ENCODE assay signal across 14 mouse cellular contexts in genomic region chr6:5935587-5936353, GRCm38 (mm10).
DNase-seq lines count a peak whose midpoint lies in the region; ATAC-seq and TF ChIP-seq lines count a peak whose summit lies in the region.
"Had no signal": no experiment of that assay in that cellular context is flagged by ENCODE, and none has a peak within 500 bp of the region (broad histone marks: within the 10 kb centered on the region; RNA-seq: fewer than 3 reads in every experiment).

No protein-coding gene starts in this region.

- H3K27ac ChIP-seq in gastrocnemius, adult 2 months: no peak overlapping the region
- peak overlapping the region; percentile 67 for H3K27ac ChIP-seq in embryonic facial prominence, embryonic 14.5 days (replicated peaks; ENCODE audit: low read depth, low read length)
- H3K27ac ChIP-seq: hindbrain, embryonic 15.5 days had no signal

- intact Hi-C loops in gastrocnemius, adult 2 months (cut with DNase I): no loop called here

- peak overlapping the region; percentile 6; the same call in 1 of the 2 replicates for H3K4me3 ChIP-seq in gastrocnemius, adult 2 months
- H3K4me3 ChIP-seq in embryonic facial prominence, embryonic 14.5 days (ENCODE audit: low read depth, low read length): no peak overlapping the region
- no peak overlapping the region for H3K4me3 ChIP-seq in lung, adult 2 months (replicated peaks; ENCODE audit: extremely low read depth, low read depth, low read length)
- H3K4me3 ChIP-seq: hindbrain, embryonic 15.5 days had no signal

- no peaks in the 10 kb centered on the region for H3K36me3 ChIP-seq in embryonic facial prominence, embryonic 14.5 days (ENCODE audit: control insufficient read depth, insufficient read depth, low read length)
- H3K36me3 ChIP-seq: hindbrain, embryonic 15.5 days had no signal

- ATAC-seq in embryonic facial prominence, embryonic 14.5 days (ENCODE audit: low read depth): peak; percentile 74

- WGBS in embryonic facial prominence, embryonic 14.5 days: 35% methylated on average over 8 of the region's 8 CpGs
- WGBS in lung, adult 2 months: 84% methylated on average over 8 of the region's 8 CpGs

- no peak overlapping the region for H3K9ac ChIP-seq in embryonic facial prominence, embryonic 14.5 days (ENCODE audit: low read depth, low read length)
- H3K9ac ChIP-seq: hindbrain, embryonic 15.5 days had no signal

- no peaks in the 10 kb centered on the region for H3K27me3 ChIP-seq in embryonic facial prominence, embryonic 14.5 days (replicated peaks; ENCODE audit: control insufficient read depth, insufficient read depth, low read length)
- H3K27me3 ChIP-seq: hindbrain, embryonic 15.5 days had no signal

- peak overlapping the region; percentile 16 for H3K4me2 ChIP-seq in embryonic facial prominence, embryonic 14.5 days (ENCODE audit: low read depth, low read length)
- H3K4me2 ChIP-seq: heart, embryonic 11.5 days; hindbrain, embryonic 15.5 days had no signal

- H3K9me3 ChIP-seq in embryonic facial prominence, embryonic 14.5 days (ENCODE audit: control insufficient read depth, low read length): no peaks in the 10 kb centered on the region
- H3K9me3 ChIP-seq: hindbrain, embryonic 15.5 days had no signal

- no peak for DNase-seq in gastrocnemius, adult 2 months
- DNase-seq in gastrocnemius, postnatal 10 days: no peak
- DNase-seq in NIH3T3 (ENCODE audit: low read depth): peak; percentile 50
- DNase-seq in cerebellum, adult 9-10 months: peak; percentile 91
- peak; percentile 94 for DNase-seq in embryonic facial prominence, embryonic 14.5 days (ENCODE audit: low spot score)
- DNase-seq in kidney, postnatal 25 days: no peak
- no peak for DNase-seq in lung, adult 2 months
- DNase-seq in thymus, postnatal 0 days (ENCODE audit: low spot score): no peak
- DNase-seq: adrenal gland, postnatal 25 days; kidney, adult 9 months; layer of hippocampus, adult 9-11 months; lung, postnatal 14 days had no signal

- H3K4me1 ChIP-seq in embryonic facial prominence, embryonic 14.5 days (ENCODE audit: control insufficient read depth, insufficient read depth, low read length): peaks cover 15% of the 10 kb centered on the region
- H3K4me1 ChIP-seq in lung, adult 2 months (ENCODE audit: control insufficient read depth, insufficient read depth, low read length): no peaks in the 10 kb centered on the region
- H3K4me1 ChIP-seq: hindbrain, embryonic 15.5 days had no signal

- no peak for TF ChIP-seq POLR2A in lung, adult 2 months (IDR thresholded peaks at IDR 0.05; ENCODE audit: borderline replicate concordance, extremely low read depth, low read depth, low read length)

- no peak for TF ChIP-seq CTCF in gastrocnemius, adult 2 months (IDR thresholded peaks at IDR 0.05)
- TF ChIP-seq CTCF in lung, adult 2 months (IDR thresholded peaks at IDR 0.05; ENCODE audit: insufficient read depth, low read length): no peak

Comparison
In these comparisons a context has a peak if more than half of its experiments do, and no peak if none do; other contexts are left out.
1. DNase-seq: peak in NIH3T3 (single experiment), cerebellum, adult 9-10 months (single experiment) and embryonic facial prominence, embryonic 14.5 days (single experiment); none in gastrocnemius, adult 2 months (single experiment), gastrocnemius, postnatal 10 days (single experiment), kidney, postnatal 25 days (0 of 2), lung, adult 2 months (single experiment) and thymus, postnatal 0 days (single experiment).